Mouse (Mus musculus): ENCODE data around the gene Tpst2. TPM values are rescaled to one million over a fixed set of nuclear protein-coding genes. Genes with fewer than 3 reads are reported as not detected.
"Not testable (repeated sequence)": the region's sequence is repeated elsewhere in the genome, so short reads cannot be mapped to it uniquely, and the experiment has no call there.

Gene Tpst2
- total and polyA plus RNA-seq, 3 experiments, result 36.9 to 43.6 (median 38.3) TPM

- no peak for DNase-seq
- H3K36me3 ChIP-seq (ENCODE audit: control insufficient read depth, insufficient read depth, low read length), result no peaks in the 10 kb centered on the region
- TF ChIP-seq CTCF (IDR thresholded peaks at IDR 0.05), result no peak
- no peak overlapping the region for H3K27ac ChIP-seq
- peaks cover 4% of the 10 kb centered on the region for H3K79me2 ChIP-seq (replicated peaks; ENCODE audit: control insufficient read depth, insufficient read depth, low read length)
- intact Hi-C loops (cut with DNase I), result no loop called here
- no peaks in the 10 kb centered on the region for H3K27me3 ChIP-seq (ENCODE audit: control insufficient read depth, insufficient read depth, low read length)
- WGBS, result 79% methylated on average over 11 of the region's 11 CpGs
- H3K4me3 ChIP-seq, result no peak overlapping the region
- H3K4me1 ChIP-seq (ENCODE audit: control insufficient read depth, insufficient read depth, low read length), result peaks cover 4% of the 10 kb centered on the region
- H3K9ac ChIP-seq (ENCODE audit: low read depth, low read length), result no peak overlapping the region
Measured at GRCm38 (mm10) chr5:112313222-112313885, 36.9 kb downstream of the Tpst2 start.

DNA sequence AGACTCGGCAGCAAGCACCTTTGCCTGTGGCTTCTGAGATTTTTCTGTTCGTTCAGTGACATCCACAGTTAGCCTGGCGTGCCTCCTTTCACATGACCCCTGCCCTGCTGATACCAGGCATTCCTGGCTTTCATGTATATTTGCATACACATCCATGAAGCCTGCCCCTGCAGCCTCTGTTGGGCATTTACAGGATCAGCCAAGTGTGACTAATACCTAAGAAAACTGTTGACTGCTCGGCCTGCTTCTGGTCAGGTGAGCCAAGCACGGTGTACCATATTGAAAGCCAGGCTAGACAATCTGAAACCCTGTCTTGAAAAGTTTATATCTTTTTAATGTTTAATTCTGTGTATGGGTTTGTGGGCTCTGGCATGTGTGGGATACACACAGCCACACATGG lies 40.0 kb downstream of the Tpst2 start:
- 85% methylated on average over 5 of the region's 5 CpGs for WGBS

GRCm38 (mm10) chr5:112317328-112317727 lies 40.8 kb downstream of the Tpst2 start:
- Histone ChIP-seq H3K9ac (ENCODE audit: low read depth, low read length) (no peak overlapping the region), H3K4me3 (no peak overlapping the region), H3K4me1 (ENCODE audit: control insufficient read depth, insufficient read depth, low read length) (peaks cover 8% of the 10 kb centered on the region), H3K36me3 (ENCODE audit: control insufficient read depth, insufficient read depth, low read length) (no peaks in the 10 kb centered on the region), H3K27me3 (ENCODE audit: control insufficient read depth, insufficient read depth, low read length) (no peaks in the 10 kb centered on the region), H3K79me2 (replicated peaks; ENCODE audit: control insufficient read depth, insufficient read depth, low read length) (no peaks in the 10 kb centered on the region), H3K27ac (peak overlapping the region; percentile 61)
- TF ChIP-seq CTCF (IDR thresholded peaks at IDR 0.05) (no peak), EP300 (IDR thresholded peaks at IDR 0.05; ENCODE audit: insufficient read depth, low read depth, low read length) (peak; percentile 48; the same call in 1 of the 2 replicates)
- WGBS, result 20% methylated on average over 5 of the region's 5 CpGs
- intact Hi-C loops (cut with DNase I), result loop anchor here (2.0 kb wide), 1 partner anchor 33 kb away; no protein-coding TSS in a partner anchor
- peak; percentile 43 to 65 for DNase-seq

More for the DNA sequence above, 40.0 kb downstream of the Tpst2 start:
- intact Hi-C loops (cut with DNase I), result loop anchor here (2.0 kb wide), 1 partner anchor 32 kb away; no protein-coding TSS in a partner anchor
- Histone ChIP-seq H3K27ac (peak overlapping the region; percentile 61), H3K36me3 (ENCODE audit: control insufficient read depth, insufficient read depth, low read length) (no peaks in the 10 kb centered on the region), H3K9ac (ENCODE audit: low read depth, low read length) (no peak overlapping the region), H3K79me2 (replicated peaks; ENCODE audit: control insufficient read depth, insufficient read depth, low read length) (no peaks in the 10 kb centered on the region), H3K4me1 (ENCODE audit: control insufficient read depth, insufficient read depth, low read length) (peaks cover 8% of the 10 kb centered on the region), H3K4me3 (no peak overlapping the region), H3K27me3 (ENCODE audit: control insufficient read depth, insufficient read depth, low read length) (no peaks in the 10 kb centered on the region)
- DNase-seq, result no peak
- TF ChIP-seq POLR2A (IDR thresholded peaks at IDR 0.05; ENCODE audit: insufficient read depth, low read depth, low read length) (no peak), CTCF (IDR thresholded peaks at IDR 0.05) (no peak), EP300 (IDR thresholded peaks at IDR 0.05; ENCODE audit: insufficient read depth, low read depth, low read length) (no peak)

DNA sequence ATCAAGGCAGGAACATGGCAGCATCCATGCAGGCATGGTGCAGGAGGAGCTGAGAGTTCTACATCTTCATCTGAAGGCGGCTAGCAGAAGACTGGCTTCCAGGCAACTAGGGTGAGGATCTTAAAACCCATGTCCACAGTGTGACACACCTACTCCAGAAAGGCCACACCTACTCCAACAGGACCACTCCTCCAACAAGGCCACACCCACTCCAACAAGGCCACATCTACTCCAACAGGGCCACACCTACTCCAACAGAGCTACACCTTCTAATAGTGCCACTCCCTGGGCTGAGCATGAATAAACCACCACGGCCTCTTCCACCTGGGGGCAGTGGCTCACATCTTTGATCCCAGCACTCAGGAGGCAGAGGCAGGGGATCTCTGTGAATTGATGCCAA lies 42.9 kb downstream of the Tpst2 start:
- H3K4me3 ChIP-seq; DNase-seq; H3K27ac ChIP-seq; H3K79me2 ChIP-seq (replicated peaks; ENCODE audit: control insufficient read depth, insufficient read depth, low read length); H3K9ac ChIP-seq (ENCODE audit: low read depth, low read length); intact Hi-C loops (cut with DNase I); H3K4me1 ChIP-seq (ENCODE audit: control insufficient read depth, insufficient read depth, low read length); H3K27me3 ChIP-seq (ENCODE audit: control insufficient read depth, insufficient read depth, low read length); H3K36me3 ChIP-seq (ENCODE audit: control insufficient read depth, insufficient read depth, low read length): not testable (repeated sequence)
- 70% methylated on average over 2 of the region's 2 CpGs for WGBS

DNA sequence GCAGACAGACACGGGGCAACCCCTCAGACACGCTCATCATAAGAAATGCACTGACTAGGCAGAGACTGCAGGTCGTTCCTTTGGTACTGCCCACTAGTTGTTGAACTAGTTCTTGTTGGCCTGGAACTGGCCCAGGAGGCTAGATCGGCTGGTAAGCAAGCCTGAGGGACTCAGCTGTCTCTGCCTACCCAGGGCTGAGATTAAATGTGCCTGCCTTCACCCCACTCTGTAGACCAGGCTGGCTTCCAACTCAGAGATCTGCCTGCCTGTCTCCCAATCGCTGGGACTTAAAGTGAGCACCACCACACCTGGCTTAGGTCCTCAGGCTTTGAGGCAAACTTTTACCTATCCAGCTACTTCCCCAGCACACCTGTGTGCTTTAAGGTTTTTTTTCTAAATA lies 43.9 kb downstream of the Tpst2 start:
- no peak for DNase-seq
- 65% methylated on average over 5 of the region's 5 CpGs for WGBS
- intact Hi-C loops (cut with DNase I), result no loop called here

GRCm38 (mm10) chr5:112320936-112321335 lies 44.4 kb downstream of the Tpst2 start:
- H3K4me3 ChIP-seq, result no peak overlapping the region
- no peaks in the 10 kb centered on the region for H3K27me3 ChIP-seq (ENCODE audit: control insufficient read depth, insufficient read depth, low read length)
- H3K9ac ChIP-seq (ENCODE audit: low read depth, low read length), result no peak overlapping the region
- H3K4me1 ChIP-seq (ENCODE audit: control insufficient read depth, insufficient read depth, low read length), result peaks cover 11% of the 10 kb centered on the region
- 7% methylated on average over 6 of the region's 6 CpGs for WGBS
- DNase-seq, result no peak
- 0 out of 2 replicates have a peak overlapping the region, but pooled peaks have one; percentile 15 for H3K27ac ChIP-seq
- no peaks in the 10 kb centered on the region for H3K79me2 ChIP-seq (replicated peaks; ENCODE audit: control insufficient read depth, insufficient read depth, low read length)
- no peaks in the 10 kb centered on the region for H3K36me3 ChIP-seq (ENCODE audit: control insufficient read depth, insufficient read depth, low read length)
- TF ChIP-seq CTCF (IDR thresholded peaks at IDR 0.05) (no peak), POLR2A (IDR thresholded peaks at IDR 0.05; ENCODE audit: insufficient read depth, low read depth, low read length) (no peak), EP300 (IDR thresholded peaks at IDR 0.05; ENCODE audit: insufficient read depth, low read depth, low read length) (no peak)
- intact Hi-C loops (cut with DNase I), result no loop called here

More for the DNA sequence above, 43.9 kb downstream of the Tpst2 start:
- no peaks in the 10 kb centered on the region for H3K79me2 ChIP-seq (replicated peaks; ENCODE audit: control insufficient read depth, insufficient read depth, low read length)
- H3K4me1 ChIP-seq (ENCODE audit: control insufficient read depth, insufficient read depth, low read length), result peaks cover 10% of the 10 kb centered on the region
- H3K4me3 ChIP-seq, result no peak overlapping the region
- no peak overlapping the region for H3K9ac ChIP-seq (ENCODE audit: low read depth, low read length)
- no peaks in the 10 kb centered on the region for H3K36me3 ChIP-seq (ENCODE audit: control insufficient read depth, insufficient read depth, low read length)
- no peak overlapping the region for H3K27ac ChIP-seq
- TF ChIP-seq CTCF (IDR thresholded peaks at IDR 0.05) (no peak), EP300 (IDR thresholded peaks at IDR 0.05; ENCODE audit: insufficient read depth, low read depth, low read length) (no peak), POLR2A (IDR thresholded peaks at IDR 0.05; ENCODE audit: insufficient read depth, low read depth, low read length) (no peak)
- no peaks in the 10 kb centered on the region for H3K27me3 ChIP-seq (ENCODE audit: control insufficient read depth, insufficient read depth, low read length)
